Mouse (Mus musculus): ENCODE results near the gene Tcf20. TPM values are rescaled to one million over a fixed set of nuclear protein-coding genes. Genes with fewer than 3 reads are reported as not detected.

Tcf20 gene
- polyA plus RNA-seq, 1 experiment from 2014 or later: 14.3 TPM

- Histone ChIP-seq H3K9ac (peak overlapping the region; percentile 43; the same call in 1 of the 2 replicates), H3K4me3 (no peak overlapping the region), H3K4me2 (replicated peaks) (0 out of 2 replicates have a peak overlapping the region, but pooled peaks have one; percentile 14), H3K4me1 (peaks cover 36% of the 10 kb centered on the region), H3K9me3 (no peaks in the 10 kb centered on the region), H3K36me3 (no peaks in the 10 kb centered on the region), H3K27ac (no peak overlapping the region), H3K27me3 (peaks cover 38% of the 10 kb centered on the region)
- peak; percentile 38; the same call in 1 of the 2 replicates for ATAC-seq (ENCODE audit: low FRiP score, low read depth)
- WGBS: 23% methylated on average over 15 of the region's 15 CpGs
These were observed 23.5 kb upstream of the Tcf20 start for GRCm38 (mm10) chr15:83010990-83011664.

- H3K4me2 ChIP-seq (replicated peaks): no peak overlapping the region
- H3K36me3 ChIP-seq: no peaks in the 10 kb centered on the region
- peaks cover 33% of the 10 kb centered on the region for H3K4me1 ChIP-seq
- WGBS: 22% methylated on average over 8 of the region's 8 CpGs
- peak overlapping the region; percentile 43; the same call in 1 of the 2 replicates for H3K9ac ChIP-seq
- no peaks in the 10 kb centered on the region for H3K9me3 ChIP-seq
- no peak overlapping the region for H3K27ac ChIP-seq
- ATAC-seq (ENCODE audit: low FRiP score, low read depth): no peak
- H3K4me3 ChIP-seq: no peak overlapping the region
- H3K27me3 ChIP-seq: peaks cover 41% of the 10 kb centered on the region
These were observed 22.8 kb upstream of the Tcf20 start for GRCm38 (mm10) chr15:83010423-83010822.

GRCm38 (mm10) chr15:83009532-83009931 lies 21.9 kb upstream of the Tcf20 start:
- no peak overlapping the region for H3K4me3 ChIP-seq
- H3K36me3 ChIP-seq: no peaks in the 10 kb centered on the region
- H3K4me2 ChIP-seq (replicated peaks): no peak overlapping the region
- WGBS: 92% methylated on average over 6 of the region's 6 CpGs
- ATAC-seq (ENCODE audit: low FRiP score, low read depth): no peak
- H3K27ac ChIP-seq: no peak overlapping the region
- H3K4me1 ChIP-seq: peaks cover 33% of the 10 kb centered on the region
- no peak overlapping the region for H3K9ac ChIP-seq
- no peaks in the 10 kb centered on the region for H3K9me3 ChIP-seq
- peaks cover 43% of the 10 kb centered on the region for H3K27me3 ChIP-seq

GRCm38 (mm10) chr15:83008761-83009423 lies 21.2 kb upstream of the Tcf20 start:
- no peak for ATAC-seq (ENCODE audit: low FRiP score, low read depth)
- 81% methylated on average over 13 of the region's 13 CpGs for WGBS

GRCm38 (mm10) chr15:83007346-83007920 lies 19.8 kb upstream of the Tcf20 start:
- ATAC-seq (ENCODE audit: low FRiP score, low read depth): no peak
- H3K27me3 ChIP-seq: peaks cover 42% of the 10 kb centered on the region
- no peaks in the 10 kb centered on the region for H3K36me3 ChIP-seq
- no peak overlapping the region for H3K4me3 ChIP-seq
- H3K4me1 ChIP-seq: peaks cover 33% of the 10 kb centered on the region
- no peak overlapping the region for H3K4me2 ChIP-seq (replicated peaks)
- no peak overlapping the region for H3K9ac ChIP-seq
- no peak overlapping the region for H3K27ac ChIP-seq
- WGBS: 40% methylated on average over 15 of the region's 15 CpGs
- no peaks in the 10 kb centered on the region for H3K9me3 ChIP-seq

More at GRCm38 (mm10) chr15:83008761-83009423, 21.2 kb upstream of the Tcf20 start:
- H3K9ac ChIP-seq: no peak overlapping the region
- H3K9me3 ChIP-seq: no peaks in the 10 kb centered on the region
- H3K27me3 ChIP-seq: peaks cover 37% of the 10 kb centered on the region
- no peak overlapping the region for H3K4me3 ChIP-seq
- H3K4me1 ChIP-seq: peaks cover 33% of the 10 kb centered on the region
- H3K27ac ChIP-seq: no peak overlapping the region
- no peak overlapping the region for H3K4me2 ChIP-seq (replicated peaks)
- H3K36me3 ChIP-seq: no peaks in the 10 kb centered on the region

GRCm38 (mm10) chr15:83002665-83003548 lies 15.2 kb upstream of the Tcf20 start:
- no peak overlapping the region for H3K4me3 ChIP-seq
- peaks cover 32% of the 10 kb centered on the region for H3K27me3 ChIP-seq
- ATAC-seq (ENCODE audit: low FRiP score, low read depth): no peak
- H3K27ac ChIP-seq: no peak overlapping the region
- no peaks in the 10 kb centered on the region for H3K9me3 ChIP-seq
- H3K4me2 ChIP-seq (replicated peaks): no peak overlapping the region
- peaks cover 22% of the 10 kb centered on the region for H3K4me1 ChIP-seq
- no peaks in the 10 kb centered on the region for H3K36me3 ChIP-seq
- 54% methylated on average over 12 of the region's 12 CpGs for WGBS
- no peak overlapping the region for H3K9ac ChIP-seq

GRCm38 (mm10) chr15:82998811-82999221 lies 11.1 kb upstream of the Tcf20 start:
- Histone ChIP-seq H3K9ac (no peak overlapping the region), H3K4me2 (replicated peaks) (no peak overlapping the region), H3K9me3 (no peaks in the 10 kb centered on the region), H3K4me1 (peaks cover 44% of the 10 kb centered on the region), H3K4me3 (no peak overlapping the region), H3K27me3 (peaks cover 29% of the 10 kb centered on the region), H3K27ac (no peak overlapping the region), H3K36me3 (no peaks in the 10 kb centered on the region)
- 80% methylated on average over 6 of the region's 6 CpGs for WGBS
- ATAC-seq (ENCODE audit: low FRiP score, low read depth): no peak

GRCm38 (mm10) chr15:82996431-82996830 lies 8.8 kb upstream of the Tcf20 start:
- H3K4me3 ChIP-seq: no peak overlapping the region
- no peak overlapping the region for H3K4me2 ChIP-seq (replicated peaks)
- no peaks in the 10 kb centered on the region for H3K36me3 ChIP-seq
- peaks cover 14% of the 10 kb centered on the region for H3K27me3 ChIP-seq
- no peak overlapping the region for H3K27ac ChIP-seq
- no peak for ATAC-seq (ENCODE audit: low FRiP score, low read depth)
- peaks cover 55% of the 10 kb centered on the region for H3K4me1 ChIP-seq
- no peaks in the 10 kb centered on the region for H3K9me3 ChIP-seq
- H3K9ac ChIP-seq: no peak overlapping the region

- Histone ChIP-seq H3K9me3 (no peaks in the 10 kb centered on the region), H3K9ac (no peak overlapping the region), H3K4me2 (replicated peaks) (no peak overlapping the region), H3K4me1 (peaks cover 55% of the 10 kb centered on the region), H3K36me3 (no peaks in the 10 kb centered on the region), H3K4me3 (no peak overlapping the region), H3K27ac (no peak overlapping the region), H3K27me3 (peaks cover 19% of the 10 kb centered on the region)
- no peak for ATAC-seq (ENCODE audit: low FRiP score, low read depth)
- WGBS: 52% methylated on average over 7 of the region's 7 CpGs
These were observed 7.6 kb upstream of the Tcf20 start for GRCm38 (mm10) chr15:82995239-82995638.

GRCm38 (mm10) chr15:82992911-82993310 lies 5.2 kb upstream of the Tcf20 start:
- Histone ChIP-seq H3K4me2 (replicated peaks) (no peak overlapping the region), H3K27me3 (peaks cover 22% of the 10 kb centered on the region), H3K36me3 (no peaks in the 10 kb centered on the region), H3K27ac (no peak overlapping the region), H3K9ac (no peak overlapping the region), H3K4me3 (no peak overlapping the region), H3K4me1 (peaks cover 60% of the 10 kb centered on the region), H3K9me3 (no peaks in the 10 kb centered on the region)
- ATAC-seq (ENCODE audit: low FRiP score, low read depth): no peak
- WGBS: 50% methylated on average over 9 of the region's 9 CpGs

- Histone ChIP-seq H3K9ac (0 out of 2 replicates have a peak overlapping the region, but pooled peaks have one; percentile 35), H3K36me3 (no peaks in the 10 kb centered on the region), H3K27ac (no peak overlapping the region), H3K4me2 (replicated peaks) (no peak overlapping the region), H3K9me3 (no peaks in the 10 kb centered on the region), H3K4me1 (peaks cover 55% of the 10 kb centered on the region), H3K27me3 (peaks cover 22% of the 10 kb centered on the region), H3K4me3 (no peak overlapping the region)
- WGBS: 60% methylated on average over 13 of the region's 13 CpGs
- ATAC-seq (ENCODE audit: low FRiP score, low read depth): no peak
These were observed 4.6 kb upstream of the Tcf20 start for GRCm38 (mm10) chr15:82992079-82992783.

Data from limb, embryonic 13.5 days (tissue).